Mouse (Mus musculus): ENCODE results near the gene Ldlrad1. TPM values are rescaled to one million over a fixed set of nuclear protein-coding genes. Genes with fewer than 3 reads are reported as not detected.

The Ldlrad1 gene
- polyA plus RNA-seq, 1 experiment from 2014 or later: not detected

DNA sequence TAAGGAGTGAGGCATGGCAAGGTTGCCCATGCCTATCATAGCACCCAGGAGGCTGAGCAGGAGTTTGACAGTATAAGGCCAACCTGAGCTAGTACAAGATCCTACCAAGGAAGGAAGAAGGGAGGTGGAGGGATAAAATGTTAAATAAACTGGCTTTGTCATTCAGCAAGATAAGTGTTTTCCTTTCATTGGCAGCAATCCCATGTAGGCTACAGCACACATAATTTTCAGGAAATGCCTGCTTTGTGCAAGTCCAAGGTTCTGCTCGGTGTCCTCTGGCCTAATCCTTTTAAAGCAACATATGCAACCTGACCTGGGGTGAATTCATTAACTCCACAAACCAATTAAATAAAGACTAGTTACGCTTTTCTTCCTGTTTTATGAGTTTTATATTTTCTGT is 36.4 kb downstream of the Ldlrad1 start:
- no peak overlapping the region for H3K27ac ChIP-seq (replicated peaks; ENCODE audit: low read depth, low read length)
- H3K36me3 ChIP-seq (ENCODE audit: control insufficient read depth, insufficient read depth, low read length): peaks cover 51% of the 10 kb centered on the region
- H3K4me3 ChIP-seq (ENCODE audit: low read depth, low read length): no peak overlapping the region
- H3K9ac ChIP-seq (ENCODE audit: low read depth, low read length): no peak overlapping the region
- DNase-seq (ENCODE audit: low spot score): peak; percentile 62
- H3K4me1 ChIP-seq (ENCODE audit: control insufficient read depth, insufficient read depth, low read length): peaks cover 3% of the 10 kb centered on the region; the same call in 1 of the 2 replicates
- H3K27me3 ChIP-seq (replicated peaks; ENCODE audit: control insufficient read depth, insufficient read depth, low read length): no peaks in the 10 kb centered on the region
- no peak overlapping the region for H3K4me2 ChIP-seq (ENCODE audit: low read depth, low read length)
- no peaks in the 10 kb centered on the region for H3K9me3 ChIP-seq (ENCODE audit: control insufficient read depth, low read length)
- 42% methylated on average over 2 of the region's 2 CpGs for WGBS
- no peak for ATAC-seq (ENCODE audit: low read depth)

DNA sequence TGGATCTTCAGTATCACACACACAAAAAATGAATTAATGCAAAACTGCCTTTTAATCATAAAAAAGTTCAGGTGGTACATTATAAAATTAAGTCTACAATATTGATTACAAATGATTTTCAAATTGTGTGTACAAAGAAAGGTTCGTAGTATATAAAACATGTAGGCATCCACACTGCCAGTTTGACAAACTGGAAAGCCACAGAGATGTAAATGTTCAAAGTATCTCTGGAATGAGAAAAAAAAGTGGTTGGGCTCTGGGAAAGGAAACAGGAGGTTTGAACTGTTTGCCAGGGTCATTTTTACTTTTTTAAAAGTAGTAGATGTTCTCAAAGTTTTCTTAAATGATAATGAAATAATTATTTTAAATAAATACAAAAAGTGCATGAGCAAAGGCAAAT is 37.1 kb downstream of the Ldlrad1 start:
- ATAC-seq (ENCODE audit: low read depth): no peak
- no peaks in the 10 kb centered on the region for H3K9me3 ChIP-seq (ENCODE audit: control insufficient read depth, low read length)
- 48% methylated on average over 1 of the region's 1 CpGs for WGBS
- H3K4me2 ChIP-seq (ENCODE audit: low read depth, low read length): no peak overlapping the region
- H3K36me3 ChIP-seq (ENCODE audit: control insufficient read depth, insufficient read depth, low read length): peaks cover 44% of the 10 kb centered on the region
- H3K27me3 ChIP-seq (replicated peaks; ENCODE audit: control insufficient read depth, insufficient read depth, low read length): no peaks in the 10 kb centered on the region
- no peak overlapping the region for H3K4me3 ChIP-seq (ENCODE audit: low read depth, low read length)
- no peak overlapping the region for H3K27ac ChIP-seq (replicated peaks; ENCODE audit: low read depth, low read length)
- H3K4me1 ChIP-seq (ENCODE audit: control insufficient read depth, insufficient read depth, low read length): peaks cover 3% of the 10 kb centered on the region; the same call in 1 of the 2 replicates
- peak; percentile 31 for DNase-seq (ENCODE audit: low spot score)
- H3K9ac ChIP-seq (ENCODE audit: low read depth, low read length): no peak overlapping the region

DNA sequence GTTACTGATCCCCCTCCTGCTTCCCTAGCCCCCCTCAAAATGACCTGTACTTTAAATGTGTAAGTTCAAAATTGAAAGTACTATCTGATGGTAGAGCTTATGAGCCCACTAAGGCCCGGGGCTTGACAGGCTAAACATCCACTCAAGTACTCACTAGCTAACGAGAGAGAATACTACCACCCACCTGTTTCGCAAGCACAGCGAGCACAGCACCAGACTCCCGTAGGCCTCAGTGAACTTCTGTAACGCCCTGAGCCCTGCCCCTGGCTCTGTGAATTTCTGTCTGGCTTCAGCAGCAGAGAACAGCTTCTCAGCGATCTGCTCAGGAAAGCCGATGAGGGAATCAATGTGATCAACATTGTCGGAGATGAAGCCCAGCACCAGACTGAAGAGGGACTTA is 38.1 kb downstream of the Ldlrad1 start:
- no peak for DNase-seq (ENCODE audit: low spot score)

DNA sequence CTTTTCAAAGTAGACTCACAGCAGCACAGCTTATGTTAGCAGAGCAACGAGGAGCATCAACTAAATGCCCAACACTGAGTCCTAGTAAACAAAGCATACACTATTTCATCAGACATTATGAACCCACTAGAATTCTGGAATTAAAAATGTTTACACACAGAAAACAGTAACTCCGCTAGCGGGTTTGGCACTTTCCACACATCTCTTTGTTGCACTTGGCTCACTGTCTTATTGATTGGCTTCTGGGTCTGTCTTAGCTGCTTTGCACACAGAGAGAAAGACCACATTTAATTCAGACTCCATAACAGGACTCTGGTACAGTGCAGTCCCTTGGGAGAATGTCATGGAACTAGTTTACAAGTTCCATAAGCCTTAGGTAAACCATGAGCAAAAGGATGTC is 39.1 kb downstream of the Ldlrad1 start:
- Histone ChIP-seq H3K9ac (ENCODE audit: low read depth, low read length) (no peak overlapping the region), H3K36me3 (ENCODE audit: control insufficient read depth, insufficient read depth, low read length) (peaks cover 29% of the 10 kb centered on the region), H3K4me2 (ENCODE audit: low read depth, low read length) (no peak overlapping the region), H3K9me3 (ENCODE audit: control insufficient read depth, low read length) (no peaks in the 10 kb centered on the region), H3K4me1 (ENCODE audit: control insufficient read depth, insufficient read depth, low read length) (peaks cover 15% of the 10 kb centered on the region), H3K27ac (replicated peaks; ENCODE audit: low read depth, low read length) (no peak overlapping the region), H3K4me3 (ENCODE audit: low read depth, low read length) (no peak overlapping the region), H3K27me3 (replicated peaks; ENCODE audit: control insufficient read depth, insufficient read depth, low read length) (no peaks in the 10 kb centered on the region)
- 80% methylated on average over 3 of the region's 3 CpGs for WGBS
- DNase-seq (ENCODE audit: low spot score) (no peak), ATAC-seq (ENCODE audit: low read depth) (no peak)

More for the DNA sequence above, 38.1 kb downstream of the Ldlrad1 start:
- Histone ChIP-seq H3K27me3 (replicated peaks; ENCODE audit: control insufficient read depth, insufficient read depth, low read length) (no peaks in the 10 kb centered on the region), H3K4me1 (ENCODE audit: control insufficient read depth, insufficient read depth, low read length) (peaks cover 11% of the 10 kb centered on the region), H3K9me3 (ENCODE audit: control insufficient read depth, low read length) (no peaks in the 10 kb centered on the region), H3K9ac (ENCODE audit: low read depth, low read length) (no peak overlapping the region), H3K4me2 (ENCODE audit: low read depth, low read length) (no peak overlapping the region), H3K36me3 (ENCODE audit: control insufficient read depth, insufficient read depth, low read length) (peaks cover 34% of the 10 kb centered on the region), H3K4me3 (ENCODE audit: low read depth, low read length) (no peak overlapping the region), H3K27ac (replicated peaks; ENCODE audit: low read depth, low read length) (no peak overlapping the region)
- WGBS: 71% methylated on average over 9 of the region's 9 CpGs
- no peak for ATAC-seq (ENCODE audit: low read depth)

DNA sequence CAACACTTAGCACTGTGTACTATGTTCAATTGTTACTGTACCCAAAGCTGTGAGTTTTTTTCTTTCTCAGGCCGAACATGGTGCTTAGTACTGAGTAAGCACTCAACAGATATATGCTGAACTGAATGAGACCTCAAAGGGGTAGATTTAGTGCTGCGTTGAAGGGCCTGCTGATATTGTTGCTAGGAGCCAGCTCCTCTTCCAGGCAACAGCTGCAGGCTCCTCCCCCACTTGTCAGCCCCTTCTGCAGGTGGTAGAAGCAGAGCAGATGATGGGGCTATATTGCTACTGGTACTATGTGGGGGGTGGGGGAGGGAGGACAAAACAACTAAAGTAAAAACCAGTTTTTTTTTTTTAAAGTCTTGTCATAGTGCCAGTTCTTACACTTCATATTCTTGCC is 40.5 kb downstream of the Ldlrad1 start:
- WGBS: 72% methylated on average over 2 of the region's 2 CpGs
- no peak for ATAC-seq (ENCODE audit: low read depth)
- peak; percentile 30 for DNase-seq (ENCODE audit: low spot score)

DNA sequence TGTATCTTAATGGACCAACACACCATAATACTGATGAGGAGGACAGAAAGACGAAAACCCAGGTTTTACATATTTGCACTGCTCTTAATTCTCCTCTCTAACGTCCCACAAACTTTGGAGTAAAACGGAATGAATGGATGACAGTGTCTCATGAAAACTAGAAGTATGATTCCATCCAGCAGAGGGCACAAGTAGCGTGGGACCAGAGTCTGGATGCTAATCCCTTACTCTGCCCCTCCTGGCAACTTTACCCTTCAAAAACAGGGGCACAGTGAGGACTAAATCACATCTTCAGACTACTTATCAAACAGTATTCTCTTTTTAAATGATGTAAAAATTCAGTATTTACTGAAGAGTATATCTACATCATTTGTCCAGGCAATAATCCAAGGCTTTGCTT is 41.5 kb downstream of the Ldlrad1 start:
- Histone ChIP-seq H3K4me1 (ENCODE audit: control insufficient read depth, insufficient read depth, low read length) (peaks cover 12% of the 10 kb centered on the region), H3K9me3 (ENCODE audit: control insufficient read depth, low read length) (no peaks in the 10 kb centered on the region), H3K27ac (replicated peaks; ENCODE audit: low read depth, low read length) (no peak overlapping the region), H3K4me3 (ENCODE audit: low read depth, low read length) (no peak overlapping the region), H3K9ac (ENCODE audit: low read depth, low read length) (no peak overlapping the region), H3K4me2 (ENCODE audit: low read depth, low read length) (no peak overlapping the region), H3K27me3 (replicated peaks; ENCODE audit: control insufficient read depth, insufficient read depth, low read length) (no peaks in the 10 kb centered on the region), H3K36me3 (ENCODE audit: control insufficient read depth, insufficient read depth, low read length) (0 out of 2 replicates have a peak, but pooled peaks cover 7% of the 10 kb centered on the region)
- ATAC-seq (ENCODE audit: low read depth) (no peak), DNase-seq (ENCODE audit: low spot score) (peak; percentile 79)
- 17% methylated on average over 4 of the region's 4 CpGs for WGBS

More for the DNA sequence above, 40.5 kb downstream of the Ldlrad1 start:
- Histone ChIP-seq H3K27ac (replicated peaks; ENCODE audit: low read depth, low read length) (no peak overlapping the region), H3K27me3 (replicated peaks; ENCODE audit: control insufficient read depth, insufficient read depth, low read length) (no peaks in the 10 kb centered on the region), H3K4me3 (ENCODE audit: low read depth, low read length) (no peak overlapping the region), H3K9ac (ENCODE audit: low read depth, low read length) (no peak overlapping the region), H3K36me3 (ENCODE audit: control insufficient read depth, insufficient read depth, low read length) (peaks cover 18% of the 10 kb centered on the region; the same call in 1 of the 2 replicates), H3K9me3 (ENCODE audit: control insufficient read depth, low read length) (no peaks in the 10 kb centered on the region), H3K4me2 (ENCODE audit: low read depth, low read length) (no peak overlapping the region), H3K4me1 (ENCODE audit: control insufficient read depth, insufficient read depth, low read length) (peaks cover 15% of the 10 kb centered on the region)

DNA sequence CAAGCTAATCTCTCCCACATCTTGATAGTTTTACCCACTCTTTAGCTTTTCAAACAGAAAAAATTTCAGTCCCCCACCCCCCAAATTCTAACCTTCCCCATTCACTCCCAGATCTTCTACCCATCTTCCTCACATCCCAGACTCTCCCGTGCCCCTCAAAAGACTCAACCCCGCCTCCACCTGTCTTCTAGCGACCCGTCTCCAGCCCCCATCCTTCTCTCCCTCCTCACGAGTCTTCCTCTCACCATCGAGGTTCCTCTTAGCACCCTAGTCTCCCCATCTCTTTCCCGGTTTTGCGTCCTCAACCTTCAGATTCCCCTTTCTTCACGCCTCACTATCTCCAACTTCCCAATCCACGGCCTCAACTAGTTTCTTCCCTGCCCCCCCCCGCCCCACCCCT is 43.5 kb downstream of the Ldlrad1 start:
- no peaks in the 10 kb centered on the region for H3K36me3 ChIP-seq (ENCODE audit: control insufficient read depth, insufficient read depth, low read length)
- H3K9me3 ChIP-seq (ENCODE audit: control insufficient read depth, low read length): no peaks in the 10 kb centered on the region
- DNase-seq (ENCODE audit: low spot score) (no peak), ATAC-seq (ENCODE audit: low read depth) (no peak)
- H3K9ac ChIP-seq (ENCODE audit: low read depth, low read length): peak overlapping the region; percentile 89
- H3K4me1 ChIP-seq (ENCODE audit: control insufficient read depth, insufficient read depth, low read length): peaks cover 12% of the 10 kb centered on the region
- H3K27ac ChIP-seq (replicated peaks; ENCODE audit: low read depth, low read length): peak overlapping the region; percentile 72
- WGBS: under 1% methylated on average over 11 of the region's 11 CpGs
- H3K4me3 ChIP-seq (ENCODE audit: low read depth, low read length): peak overlapping the region; percentile 89
- H3K4me2 ChIP-seq (ENCODE audit: low read depth, low read length): peak overlapping the region; percentile 79
- no peaks in the 10 kb centered on the region for H3K27me3 ChIP-seq (replicated peaks; ENCODE audit: control insufficient read depth, insufficient read depth, low read length)

DNA sequence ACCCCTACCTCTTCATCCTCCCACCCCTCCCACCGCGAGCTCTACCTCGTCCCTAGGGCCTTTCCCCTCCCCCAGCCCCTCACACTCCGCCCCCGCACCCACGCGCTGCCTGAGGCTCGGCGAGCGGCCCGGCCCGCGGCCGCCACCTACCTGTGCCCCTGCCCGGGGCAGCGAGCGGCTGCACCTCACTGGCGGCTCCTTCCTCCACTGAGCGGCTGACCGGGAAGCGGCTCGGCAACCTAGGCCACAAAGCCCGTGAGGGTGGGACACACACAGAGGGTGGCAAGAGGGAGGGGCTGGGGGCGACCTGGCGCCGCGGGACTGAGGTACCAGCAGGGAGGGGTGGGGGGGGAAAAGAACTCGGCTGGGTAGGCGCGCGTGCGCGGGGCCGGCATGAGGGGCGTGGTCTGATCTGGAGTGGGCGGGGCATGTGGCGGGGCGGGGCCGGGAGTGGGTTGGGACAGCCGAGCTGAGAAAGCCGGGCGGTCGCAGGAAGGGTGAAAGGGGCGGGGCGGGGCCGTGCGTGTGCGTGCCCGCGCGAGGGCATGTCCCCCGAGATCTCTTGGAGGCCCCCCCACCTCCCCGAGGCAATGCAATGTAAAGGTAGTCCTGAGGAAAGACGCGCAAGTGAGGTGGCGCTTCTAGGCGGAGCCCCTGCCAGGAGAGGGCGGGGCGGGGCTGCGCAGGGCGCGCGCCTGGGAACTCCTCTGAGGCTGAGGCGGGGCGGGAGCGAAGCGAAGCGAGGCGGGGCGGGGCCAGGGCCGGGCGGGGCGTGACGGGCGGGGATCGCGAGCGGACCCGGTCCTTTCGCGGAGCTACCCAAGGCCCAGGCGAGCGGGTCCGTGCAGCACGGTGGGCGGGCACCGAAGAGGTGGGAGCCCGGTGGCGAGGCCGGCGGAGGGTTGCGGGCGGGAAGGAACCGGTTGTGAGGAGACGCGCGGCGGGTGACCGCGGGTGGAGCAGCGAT is 44.4 kb downstream of the Ldlrad1 start, which contains the start of the genes Lrrc42 and Hspb11:
TSS of gene Lrrc42 (minus strand) at position 408 of the 967 bp plus-strand sequence.
TSS of gene Hspb11 (plus strand) at position 469 of the 967 bp plus-strand sequence.
- Histone ChIP-seq H3K4me1 (ENCODE audit: control insufficient read depth, insufficient read depth, low read length) (peaks cover 12% of the 10 kb centered on the region), H3K27ac (replicated peaks; ENCODE audit: low read depth, low read length) (peak within 1 kb of the TSS; percentile 86), H3K4me3 (ENCODE audit: low read depth, low read length) (peak within 1 kb of the TSS; percentile 89), H3K9ac (ENCODE audit: low read depth, low read length) (peak within 1 kb of the TSS; percentile 89), H3K9me3 (ENCODE audit: control insufficient read depth, low read length) (no peaks in the 10 kb centered on the region), H3K36me3 (ENCODE audit: control insufficient read depth, insufficient read depth, low read length) (no peaks in the 10 kb centered on the region), H3K4me2 (ENCODE audit: low read depth, low read length) (peak within 1 kb of the TSS; percentile 79), H3K27me3 (replicated peaks; ENCODE audit: control insufficient read depth, insufficient read depth, low read length) (no peaks in the 10 kb centered on the region)
- WGBS: 1% methylated on average over 58 of the region's 101 CpGs
- DNase-seq (ENCODE audit: low spot score) (peak; percentile 98), ATAC-seq (ENCODE audit: low read depth) (peak; percentile 96)

All from embryonic facial prominence, embryonic 14.5 days (tissue).